Mouse (Mus musculus): ENCODE measurements around the gene Fmo1.

DNA sequence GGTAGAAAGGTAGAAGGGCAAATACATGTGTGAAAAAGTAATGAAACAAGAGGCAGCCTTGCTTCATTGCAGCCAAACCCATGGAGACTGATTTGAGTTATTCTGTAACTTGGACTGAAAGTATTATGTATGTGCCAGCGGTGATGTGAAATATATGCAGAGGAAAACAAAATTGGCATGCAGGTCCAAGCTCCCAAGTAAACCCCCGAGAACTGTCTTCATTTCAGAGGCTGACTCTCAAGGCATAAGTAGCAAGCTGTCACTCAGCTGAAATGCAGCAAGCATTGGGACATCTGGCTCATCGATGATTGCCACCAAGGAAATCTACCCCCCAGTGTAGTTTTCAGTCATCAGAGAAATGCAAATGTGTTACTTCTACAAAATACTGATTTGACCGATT, 81.2 kb downstream of the Fmo1 start:
- TF ChIP-seq GATA1 (IDR thresholded peaks at IDR 0.05; ENCODE audit: borderline replicate concordance, low read length), result no peak
- no peak for TF ChIP-seq FLI1 (IDR thresholded peaks at IDR 0.05; ENCODE audit: low read length)
